Mouse (Mus musculus): ENCODE measurements at regions not wholly inside any gene's neighbourhood (a gene's known extent, or its start where the extent isn't known, plus 50 kb on each side); places are given as distances from the start of the nearest gene placed in this dataset.

- no peak for TF ChIP-seq CTCF (IDR thresholded peaks at IDR 0.05; ENCODE audit: low read depth, low read length)
- no peak for TF ChIP-seq POLR2A (IDR thresholded peaks at IDR 0.05; ENCODE audit: extremely low read depth, insufficient read depth, low read length)
Measured at GRCm38 (mm10) chr8:76346150-76346549, 553.1 kb upstream of the Nr3c2 start.
